Mouse (Mus musculus) adipocyte (in vitro differentiated cells): ENCODE results near the gene Gm3298.
"Not testable (repeated sequence)": the region's sequence is repeated elsewhere in the genome, so short reads cannot be mapped to it uniquely, and the experiment has no call there.

ENCODE experiments used
- DNase-seq: peaks from one replicate; pipeline ENCODE4 v3.0.0-alpha.2; 2016; ENCODE audit warnings: low spot score

Gm3298 gene

DNA sequence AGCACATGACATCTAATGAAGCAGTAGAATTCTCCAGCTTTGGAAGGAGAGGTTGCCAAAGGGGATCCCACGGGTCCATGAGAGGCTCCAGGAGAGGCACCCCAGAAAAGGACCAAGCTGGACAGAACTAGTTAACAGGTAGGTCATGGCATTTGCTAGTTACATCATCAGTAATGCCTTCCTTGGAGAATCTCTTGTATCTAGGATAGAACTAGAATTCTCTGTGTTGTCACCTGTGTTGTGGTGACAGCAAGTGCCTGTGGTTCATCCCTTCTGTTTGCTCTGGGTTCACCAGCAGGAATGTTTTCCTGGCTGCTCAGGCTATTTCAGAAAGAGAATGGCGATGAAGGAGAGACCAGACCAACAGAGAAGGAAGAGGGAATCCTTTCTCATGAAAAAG is at the start of gene Gm3298:
Gm3298 (plus strand) TSS at position 301 of the 400 bp plus-strand sequence.
- DNase-seq = not testable (repeated sequence)

DNA sequence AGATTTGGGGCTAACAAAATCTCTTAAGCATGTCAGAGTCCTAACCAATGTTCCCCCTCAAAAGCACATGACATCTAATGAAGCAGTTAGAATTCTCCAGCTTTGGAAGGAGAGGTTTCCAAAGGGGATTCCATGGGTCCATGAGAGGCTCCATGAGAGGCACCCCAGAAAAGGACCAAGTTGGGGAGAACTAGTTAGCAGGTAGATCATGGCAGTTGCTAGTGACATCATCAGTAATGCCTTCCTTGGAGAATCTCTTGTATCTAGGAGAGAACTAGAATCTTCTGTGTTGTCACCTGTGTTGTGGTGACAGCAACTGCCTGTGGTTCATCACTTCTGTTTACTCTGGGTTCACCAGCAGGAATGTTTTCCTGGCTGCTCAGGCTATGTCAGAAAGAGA is 32.1 kb upstream of the Gm3298 start, which contains the start of gene Gm8297:
Gm8297 (plus strand) TSS at position 301 of the 400 bp plus-strand sequence.
- DNase-seq = not testable (repeated sequence)

DNA sequence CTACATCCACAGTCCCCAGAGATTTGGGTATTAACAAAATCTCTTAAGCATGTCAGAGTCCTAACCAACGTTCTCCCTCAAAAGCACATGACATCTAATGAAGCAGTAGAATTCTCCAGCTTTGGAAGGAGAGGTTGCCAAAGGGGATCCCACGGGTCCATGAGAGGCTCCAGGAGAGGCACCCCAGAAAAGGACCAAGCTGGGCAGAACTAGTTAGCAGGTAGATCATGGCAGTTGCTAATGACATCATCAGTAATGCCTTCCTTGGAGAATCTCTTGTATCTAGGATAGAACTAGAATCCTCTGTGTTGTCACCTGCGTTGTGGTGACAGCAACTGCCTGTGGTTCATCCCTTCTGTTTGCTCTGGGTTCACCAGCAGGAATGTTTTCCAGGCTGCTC is 34.6 kb downstream of the Gm3298 start, which contains the start of gene 4930555G01Rik:
4930555G01Rik (plus strand) TSS at position 301 of the 400 bp plus-strand sequence.
- DNase-seq = not testable (repeated sequence)
